Mouse (Mus musculus) cerebral cortex, adult 2 months (tissue): ENCODE data around the gene Cald1.

ENCODE experiments used
- WGBS: fragments of 180-500 bp; shearing (Covaris S2); methylation state at CpG from one replicate; pipeline ENCODE4 v1.1.7; 2018; 5-methylcytosine and 5-hydroxymethylcytosine counted together

Cald1 gene

GRCm38 (mm10) chr6:34613122-34613521 is 14.8 kb downstream of the Cald1 start:
- 82% methylated on average over 5 of the region's 5 CpGs for WGBS

- WGBS = 91% methylated on average over 3 of the region's 3 CpGs
Measured at GRCm38 (mm10) chr6:34615419-34615818, 17.1 kb downstream of the Cald1 start.

- WGBS = 75% methylated on average over 2 of the region's 2 CpGs
Measured at GRCm38 (mm10) chr6:34619494-34619893, 21.2 kb downstream of the Cald1 start.

GRCm38 (mm10) chr6:34620242-34620641 is 21.9 kb downstream of the Cald1 start:
- WGBS = 68% methylated on average over 1 of the region's 1 CpGs

- WGBS = 69% methylated on average over 6 of the region's 6 CpGs
Measured at GRCm38 (mm10) chr6:34622865-34623264, 24.6 kb downstream of the Cald1 start.

- WGBS = 65% methylated on average over 7 of the region's 7 CpGs
Measured at GRCm38 (mm10) chr6:34623290-34623689, 25.0 kb downstream of the Cald1 start.

- 87% methylated on average over 3 of the region's 3 CpGs for WGBS
Measured at GRCm38 (mm10) chr6:34624536-34624935, 26.2 kb downstream of the Cald1 start.

GRCm38 (mm10) chr6:34626586-34627245 is 28.4 kb downstream of the Cald1 start:
- 62% methylated on average over 8 of the region's 8 CpGs for WGBS

GRCm38 (mm10) chr6:34628131-34628530 is 29.8 kb downstream of the Cald1 start:
- 31% methylated on average over 1 of the region's 1 CpGs for WGBS

GRCm38 (mm10) chr6:34633776-34634175 is 35.5 kb downstream of the Cald1 start:
- WGBS = 52% methylated on average over 3 of the region's 3 CpGs

- WGBS = 59% methylated on average over 10 of the region's 10 CpGs
Measured at GRCm38 (mm10) chr6:34637588-34638438, 39.5 kb downstream of the Cald1 start.

- WGBS = 46% methylated on average over 2 of the region's 2 CpGs
Measured at GRCm38 (mm10) chr6:34638667-34639066, 40.4 kb downstream of the Cald1 start.

GRCm38 (mm10) chr6:34640226-34640625 is 41.9 kb downstream of the Cald1 start:
- WGBS = 90% methylated on average over 9 of the region's 9 CpGs

- WGBS = 48% methylated on average over 5 of the region's 5 CpGs
Measured at GRCm38 (mm10) chr6:34642075-34642547, 43.8 kb downstream of the Cald1 start.

- WGBS = 40% methylated on average over 5 of the region's 5 CpGs
Measured at GRCm38 (mm10) chr6:34648017-34648787, 49.9 kb downstream of the Cald1 start.

- WGBS = 87% methylated on average over 7 of the region's 7 CpGs
Measured at GRCm38 (mm10) chr6:34651298-34651697, 53.0 kb downstream of the Cald1 start.

GRCm38 (mm10) chr6:34655719-34656118 is 57.4 kb downstream of the Cald1 start:
- 87% methylated on average over 3 of the region's 3 CpGs for WGBS

GRCm38 (mm10) chr6:34658791-34659190 is 60.5 kb downstream of the Cald1 start:
- 51% methylated on average over 5 of the region's 5 CpGs for WGBS

- 46% methylated on average over 8 of the region's 8 CpGs for WGBS
Measured at GRCm38 (mm10) chr6:34660724-34661123, 62.4 kb downstream of the Cald1 start.

- WGBS = 90% methylated on average over 6 of the region's 6 CpGs
Measured at GRCm38 (mm10) chr6:34662626-34663025, 64.3 kb downstream of the Cald1 start.

- 80% methylated on average over 4 of the region's 4 CpGs for WGBS
Measured at GRCm38 (mm10) chr6:34664291-34664690, 66.0 kb downstream of the Cald1 start.

GRCm38 (mm10) chr6:34664749-34665148 is 66.4 kb downstream of the Cald1 start:
- 67% methylated on average over 5 of the region's 5 CpGs for WGBS
